Mouse (Mus musculus) E14TG2a.4 (cell line): ENCODE results near the gene Zfp148.

ENCODE experiments used
- H3K27me3 ChIP-seq: 2 replicates; pipeline ENCODE4 v1.6.1; 2014; ENCODE audit warnings: low read length, control low read depth; ENCODE audit not compliant: insufficient read depth
- H3K36me3 ChIP-seq: 2 replicates; pipeline ENCODE4 v1.6.1; 2014; ENCODE audit warnings: low read length, control low read depth; ENCODE audit not compliant: insufficient read depth
- H3K4me1 ChIP-seq: replicated peaks from 2 replicates; pipeline ENCODE4 v1.6.1; 2014; ENCODE audit warnings: low read depth, low read length, control low read depth
- H3K4me3 ChIP-seq: replicated peaks from 2 replicates; pipeline ENCODE4 v1.5.1; 2014; ENCODE audit warnings: mild to moderate bottlenecking, low read length
- H3K9me3 ChIP-seq: 2 replicates; pipeline ENCODE4 v1.6.1; 2014; ENCODE audit warnings: low read length, control low read depth
- CTCF ChIP-seq: conservative IDR thresholded peaks from 2 replicates; pipeline ENCODE4 v1.5.1; 2014; ENCODE audit warnings: low read length
- NANOG ChIP-seq: IDR thresholded peaks from 2 replicates; pipeline ENCODE4 v1.6.1; 2014; ENCODE audit warnings: borderline replicate concordance, low read length, mixed read lengths
- POU5F1 ChIP-seq: IDR thresholded peaks from 2 replicates; pipeline ENCODE4 v1.6.1; 2014; ENCODE audit warnings: low read length, borderline replicate concordance

Gene Zfp148

GRCm38 (mm10) chr16:33344379-33344778 lies 36.3 kb upstream of the Zfp148 start:
- Histone ChIP-seq H3K36me3 (no peaks in the 10 kb centered on the region), H3K27me3 (no peaks in the 10 kb centered on the region), H3K4me1 (peaks cover 19% of the 10 kb centered on the region), H3K4me3 (no peak overlapping the region), H3K9me3 (no peaks in the 10 kb centered on the region)
- TF ChIP-seq NANOG, result no peak
- TF ChIP-seq POU5F1, result no peak
- TF ChIP-seq CTCF, result no peak

- Histone ChIP-seq H3K27me3 (no peaks in the 10 kb centered on the region), H3K4me3 (no peak overlapping the region), H3K4me1 (peaks cover 19% of the 10 kb centered on the region), H3K9me3 (no peaks in the 10 kb centered on the region), H3K36me3 (no peaks in the 10 kb centered on the region)
- TF ChIP-seq CTCF, result no peak
- TF ChIP-seq POU5F1, result no peak
- TF ChIP-seq NANOG, result no peak
These were observed 35.8 kb upstream of the Zfp148 start for GRCm38 (mm10) chr16:33344875-33345274.

GRCm38 (mm10) chr16:33346376-33346775 lies 34.3 kb upstream of the Zfp148 start:
- H3K9me3 ChIP-seq, result no peaks in the 10 kb centered on the region
- H3K27me3 ChIP-seq, result no peaks in the 10 kb centered on the region
- TF ChIP-seq POU5F1 (no peak), CTCF (no peak), NANOG (no peak)
- H3K4me3 ChIP-seq, result no peak overlapping the region
- no peaks in the 10 kb centered on the region for H3K36me3 ChIP-seq
- peaks cover 19% of the 10 kb centered on the region for H3K4me1 ChIP-seq

GRCm38 (mm10) chr16:33347134-33347533 lies 33.5 kb upstream of the Zfp148 start:
- Histone ChIP-seq H3K9me3 (no peaks in the 10 kb centered on the region), H3K4me3 (no peak overlapping the region), H3K27me3 (no peaks in the 10 kb centered on the region), H3K36me3 (no peaks in the 10 kb centered on the region), H3K4me1 (peaks cover 19% of the 10 kb centered on the region)
- TF ChIP-seq CTCF (no peak), NANOG (no peak), POU5F1 (no peak)

GRCm38 (mm10) chr16:33357805-33358204 lies 22.8 kb upstream of the Zfp148 start:
- Histone ChIP-seq H3K9me3 (no peaks in the 10 kb centered on the region), H3K27me3 (no peaks in the 10 kb centered on the region), H3K4me3 (no peak overlapping the region), H3K4me1 (no peaks in the 10 kb centered on the region), H3K36me3 (no peaks in the 10 kb centered on the region)
- no peak for TF ChIP-seq NANOG
- TF ChIP-seq POU5F1, result no peak
- TF ChIP-seq CTCF, result no peak

- H3K4me1 ChIP-seq, result peaks cover 44% of the 10 kb centered on the region
- no peaks in the 10 kb centered on the region for H3K36me3 ChIP-seq
- no peak for TF ChIP-seq POU5F1
- TF ChIP-seq NANOG, result no peak
- no peak for TF ChIP-seq CTCF
- no peaks in the 10 kb centered on the region for H3K9me3 ChIP-seq
- no peaks in the 10 kb centered on the region for H3K27me3 ChIP-seq
- no peak overlapping the region for H3K4me3 ChIP-seq
These were observed 14.9 kb upstream of the Zfp148 start for GRCm38 (mm10) chr16:33365772-33366171.

- Histone ChIP-seq H3K9me3 (no peaks in the 10 kb centered on the region), H3K4me3 (no peak overlapping the region), H3K27me3 (no peaks in the 10 kb centered on the region), H3K36me3 (no peaks in the 10 kb centered on the region), H3K4me1 (peaks cover 52% of the 10 kb centered on the region)
- TF ChIP-seq NANOG (peak; percentile 15; the same call in 1 of the 2 replicates), CTCF (no peak), POU5F1 (no peak)
These were observed 12.0 kb upstream of the Zfp148 start for GRCm38 (mm10) chr16:33368632-33369031.

GRCm38 (mm10) chr16:33370836-33371235 lies 9.8 kb upstream of the Zfp148 start:
- Histone ChIP-seq H3K4me1 (peaks cover 52% of the 10 kb centered on the region), H3K36me3 (no peaks in the 10 kb centered on the region), H3K27me3 (no peaks in the 10 kb centered on the region), H3K4me3 (peak overlapping the region; percentile 20; the same call in 1 of the 2 replicates), H3K9me3 (no peaks in the 10 kb centered on the region)
- no peak for TF ChIP-seq NANOG
- TF ChIP-seq CTCF, result no peak
- no peak for TF ChIP-seq POU5F1

- H3K4me1 ChIP-seq, result peaks cover 48% of the 10 kb centered on the region
- H3K27me3 ChIP-seq, result no peaks in the 10 kb centered on the region
- TF ChIP-seq POU5F1 (no peak), NANOG (no peak), CTCF (no peak)
- peaks cover 2% of the 10 kb centered on the region for H3K36me3 ChIP-seq
- no peaks in the 10 kb centered on the region for H3K9me3 ChIP-seq
- H3K4me3 ChIP-seq, result no peak overlapping the region
These were observed 8.0 kb upstream of the Zfp148 start for GRCm38 (mm10) chr16:33372611-33373010.
